Mouse (Mus musculus): ENCODE results near the gene Rnf26.
"Not testable (repeated sequence)": the region's sequence is repeated elsewhere in the genome, so short reads cannot be mapped to it uniquely, and the experiment has no call there.

Gene Rnf26

DNA sequence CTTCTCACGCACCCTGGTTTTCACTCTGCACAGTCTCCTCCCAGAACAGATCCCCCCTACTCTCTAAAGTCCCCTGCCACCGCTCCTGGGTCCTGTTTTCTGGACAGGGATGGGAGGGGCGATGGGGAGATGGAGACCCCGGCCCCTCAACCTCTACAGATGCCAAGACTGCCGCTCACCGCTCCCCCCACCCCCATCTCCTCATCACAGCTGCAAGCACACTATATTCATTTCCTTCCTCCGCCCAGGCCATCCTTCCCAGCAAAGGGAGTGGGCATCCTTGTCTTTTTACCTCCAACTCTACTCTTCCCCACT lies 17.9 kb upstream of the Rnf26 start:
- Histone ChIP-seq H3K27me3 (ENCODE audit: control insufficient read depth, insufficient read depth, low read length, poor library complexity, severe bottlenecking) (peaks cover 3% of the 10 kb centered on the region; the same call in 1 of the 2 replicates), H3K36me3 (ENCODE audit: control insufficient read depth, insufficient read depth, low read length, poor library complexity, severe bottlenecking) (no peaks in the 10 kb centered on the region)
- DNase-seq (ENCODE audit: low read depth, low spot score) = no peak

- Histone ChIP-seq H3K27me3 (ENCODE audit: control insufficient read depth, insufficient read depth, low read length, poor library complexity, severe bottlenecking) (peaks cover 3% of the 10 kb centered on the region; the same call in 1 of the 2 replicates), H3K36me3 (ENCODE audit: control insufficient read depth, insufficient read depth, low read length, poor library complexity, severe bottlenecking) (no peaks in the 10 kb centered on the region)
- DNase-seq (ENCODE audit: low read depth, low spot score) = peak; percentile 48
These were observed 17.4 kb upstream of the Rnf26 start for GRCm38 (mm10) chr9:44130581-44131275.

GRCm38 (mm10) chr9:44130034-44130433 lies 16.7 kb upstream of the Rnf26 start:
- DNase-seq (ENCODE audit: low read depth, low spot score) = peak; percentile 69
- Histone ChIP-seq H3K27me3 (ENCODE audit: control insufficient read depth, insufficient read depth, low read length, poor library complexity, severe bottlenecking) (peaks cover 3% of the 10 kb centered on the region; the same call in 1 of the 2 replicates), H3K36me3 (ENCODE audit: control insufficient read depth, insufficient read depth, low read length, poor library complexity, severe bottlenecking) (no peaks in the 10 kb centered on the region)

DNA sequence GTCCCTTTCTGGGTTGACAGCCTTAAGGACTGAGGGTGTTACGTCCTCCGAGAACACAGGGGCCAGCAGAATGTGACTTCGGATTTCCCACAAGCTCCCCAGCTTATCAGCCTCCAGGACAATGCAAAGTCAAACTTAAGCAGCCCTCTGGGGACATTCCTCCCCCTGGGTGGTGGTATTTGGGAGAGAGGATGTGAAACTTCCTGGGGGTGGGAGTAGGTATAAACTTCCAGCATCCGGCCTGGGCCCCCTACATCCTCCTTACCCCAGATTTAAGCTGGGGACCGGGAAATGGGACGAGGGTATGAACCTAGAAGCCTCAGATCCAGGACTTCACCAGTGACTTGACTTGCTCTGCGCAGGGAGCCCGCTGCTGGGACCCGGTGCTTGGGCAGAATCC lies 16.3 kb upstream of the Rnf26 start:
- Histone ChIP-seq H3K27me3 (ENCODE audit: control insufficient read depth, insufficient read depth, low read length, poor library complexity, severe bottlenecking) (peaks cover 3% of the 10 kb centered on the region; the same call in 1 of the 2 replicates), H3K36me3 (ENCODE audit: control insufficient read depth, insufficient read depth, low read length, poor library complexity, severe bottlenecking) (no peaks in the 10 kb centered on the region)
- no peak for DNase-seq (ENCODE audit: low read depth, low spot score)

- no peaks in the 10 kb centered on the region for H3K27me3 ChIP-seq (ENCODE audit: control insufficient read depth, insufficient read depth, low read length, poor library complexity, severe bottlenecking)
- no peaks in the 10 kb centered on the region for H3K36me3 ChIP-seq (ENCODE audit: control insufficient read depth, insufficient read depth, low read length, poor library complexity, severe bottlenecking)
- no peak for DNase-seq (ENCODE audit: low read depth, low spot score)
These were observed 14.1 kb upstream of the Rnf26 start for GRCm38 (mm10) chr9:44127351-44127801.

DNA sequence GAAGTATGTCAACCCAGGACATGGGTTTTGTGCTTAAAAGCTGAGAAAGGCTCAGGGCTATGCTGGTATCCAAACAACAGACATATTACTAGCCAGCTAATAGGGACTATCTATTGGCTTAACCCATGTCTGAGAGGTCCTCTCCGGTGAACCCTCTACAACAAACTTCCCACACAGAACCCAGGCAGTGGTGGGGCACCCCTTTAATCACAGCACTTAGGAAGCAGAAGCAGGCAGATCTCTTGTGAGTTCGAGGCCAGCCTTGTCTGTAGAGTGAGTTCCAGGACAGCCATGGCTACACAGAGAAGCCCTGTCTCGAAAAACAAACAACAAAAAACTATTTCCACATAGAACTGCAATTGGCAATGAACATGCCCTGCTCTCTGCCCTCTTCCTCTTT lies 13.4 kb upstream of the Rnf26 start:
- H3K36me3 ChIP-seq (ENCODE audit: control insufficient read depth, insufficient read depth, low read length, poor library complexity, severe bottlenecking) = no peaks in the 10 kb centered on the region
- DNase-seq (ENCODE audit: low read depth, low spot score) = no peak
- H3K27me3 ChIP-seq (ENCODE audit: control insufficient read depth, insufficient read depth, low read length, poor library complexity, severe bottlenecking) = no peaks in the 10 kb centered on the region

DNA sequence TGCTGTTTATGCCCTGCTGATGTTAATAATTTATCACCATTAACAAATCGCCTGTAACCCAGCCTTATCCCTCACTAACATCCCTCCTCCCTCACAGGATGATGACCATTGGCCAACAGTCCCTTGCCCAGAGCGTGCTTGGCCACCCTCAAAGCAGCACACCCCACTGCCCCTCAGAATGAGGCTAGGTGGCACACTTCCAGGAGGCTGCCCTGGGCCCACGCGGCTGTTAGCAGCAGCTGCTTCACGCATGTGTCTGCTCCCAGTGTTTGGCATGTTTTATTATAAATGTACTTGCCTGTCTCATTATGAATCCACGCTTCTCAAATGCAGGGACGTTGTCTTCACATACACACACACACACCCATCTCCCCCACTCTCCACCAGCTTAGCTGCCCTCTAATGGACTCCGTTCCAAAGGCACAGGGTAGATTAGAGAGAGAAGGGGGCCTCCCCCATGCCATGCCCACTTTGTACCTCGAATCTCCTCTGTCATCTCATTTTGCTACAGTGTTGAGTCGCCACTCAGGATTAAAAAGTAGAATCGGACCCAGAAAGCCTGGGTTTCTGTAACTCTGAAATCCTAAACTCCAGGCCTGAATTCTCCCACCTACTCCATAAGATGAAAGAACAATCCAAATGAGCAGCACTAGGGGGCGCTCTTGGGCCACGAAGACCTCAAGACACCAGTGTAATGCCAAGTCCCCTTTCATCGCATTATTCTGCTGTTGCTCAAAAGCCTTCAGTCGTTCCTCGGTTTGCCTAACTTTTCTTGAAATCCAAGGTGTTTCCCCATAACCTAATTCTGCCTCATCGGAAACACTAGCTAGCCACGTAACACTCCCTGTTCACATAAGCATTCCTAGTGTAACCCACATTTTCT lies 12.5 kb upstream of the Rnf26 start:
- Histone ChIP-seq H3K36me3 (ENCODE audit: control insufficient read depth, insufficient read depth, low read length, poor library complexity, severe bottlenecking) (no peaks in the 10 kb centered on the region), H3K27me3 (ENCODE audit: control insufficient read depth, insufficient read depth, low read length, poor library complexity, severe bottlenecking) (no peaks in the 10 kb centered on the region)
- peak; percentile 90 for DNase-seq (ENCODE audit: low read depth, low spot score)

DNA sequence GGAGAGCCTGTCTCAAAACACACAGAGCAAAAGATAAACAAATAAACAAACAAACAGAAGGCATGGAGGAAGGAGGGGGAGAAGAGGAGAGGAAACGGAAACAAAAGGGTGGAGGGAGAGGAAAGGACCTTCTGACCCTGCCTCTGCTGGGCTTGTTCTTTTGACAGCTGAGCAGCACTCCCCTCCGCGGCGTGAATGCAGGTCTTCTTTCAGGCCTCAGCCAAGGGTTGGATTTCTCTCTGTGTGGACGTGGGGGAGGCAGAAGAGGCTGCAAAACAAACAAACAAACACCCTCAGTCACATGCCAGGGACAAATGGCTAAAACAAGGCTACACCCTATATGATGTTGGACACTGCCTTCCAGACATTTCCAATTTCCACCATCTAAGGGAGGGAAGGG lies 11.7 kb upstream of the Rnf26 start:
- no peak for DNase-seq (ENCODE audit: low read depth, low spot score)
- Histone ChIP-seq H3K36me3 (ENCODE audit: control insufficient read depth, insufficient read depth, low read length, poor library complexity, severe bottlenecking) (no peaks in the 10 kb centered on the region), H3K27me3 (ENCODE audit: control insufficient read depth, insufficient read depth, low read length, poor library complexity, severe bottlenecking) (no peaks in the 10 kb centered on the region)

DNA sequence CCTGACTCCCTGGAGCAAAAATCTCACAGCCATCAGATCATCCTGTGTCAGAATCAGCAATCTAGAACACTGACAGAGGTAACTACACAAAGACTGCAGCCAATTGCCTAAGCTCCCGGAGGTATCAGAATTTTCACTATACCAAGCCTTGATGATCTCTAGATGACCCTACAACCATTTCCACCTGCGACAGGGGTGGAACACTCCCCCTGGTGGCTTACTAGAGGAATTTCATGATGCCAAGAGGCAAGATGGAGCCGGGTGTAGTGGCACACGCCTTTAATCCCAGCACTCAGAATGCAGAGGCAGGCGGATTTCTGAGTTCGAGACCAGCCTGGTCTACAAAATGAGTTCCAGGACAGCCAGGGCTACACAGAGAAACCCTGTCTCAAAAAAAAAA lies 11.0 kb upstream of the Rnf26 start:
- peak; percentile 47 for DNase-seq (ENCODE audit: low read depth, low spot score)
- Histone ChIP-seq H3K36me3 (ENCODE audit: control insufficient read depth, insufficient read depth, low read length, poor library complexity, severe bottlenecking) (no peaks in the 10 kb centered on the region), H3K27me3 (ENCODE audit: control insufficient read depth, insufficient read depth, low read length, poor library complexity, severe bottlenecking) (no peaks in the 10 kb centered on the region)

DNA sequence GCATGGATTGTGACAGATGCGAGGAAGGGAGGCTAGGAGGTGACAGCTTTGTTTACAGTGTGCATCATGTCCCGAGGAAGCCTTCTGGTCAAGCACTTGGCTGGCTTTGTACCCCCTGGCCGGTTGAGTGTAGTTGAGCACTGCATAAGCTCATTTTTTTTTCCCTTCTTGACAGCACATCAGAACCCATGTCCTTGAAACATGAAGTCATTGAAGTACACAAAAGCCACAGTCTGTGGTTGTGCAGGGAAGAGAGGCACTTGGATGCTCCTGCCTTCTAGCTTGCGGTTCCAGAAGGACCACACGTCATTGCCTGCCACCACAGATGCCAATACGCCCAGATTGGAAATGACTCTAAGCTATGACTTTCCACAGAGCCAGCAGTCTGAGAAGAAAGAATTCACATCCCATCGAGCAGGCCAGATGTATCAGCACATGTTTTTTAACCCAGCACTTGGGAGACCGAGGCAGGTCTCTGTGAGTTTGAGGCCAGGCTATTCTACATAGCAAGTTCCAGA lies 6.7 kb upstream of the Rnf26 start:
- H3K27me3 ChIP-seq (ENCODE audit: control insufficient read depth, insufficient read depth, low read length, poor library complexity, severe bottlenecking) = no peaks in the 10 kb centered on the region
- no peak for DNase-seq (ENCODE audit: low read depth, low spot score)
- H3K36me3 ChIP-seq (ENCODE audit: control insufficient read depth, insufficient read depth, low read length, poor library complexity, severe bottlenecking) = no peaks in the 10 kb centered on the region

DNA sequence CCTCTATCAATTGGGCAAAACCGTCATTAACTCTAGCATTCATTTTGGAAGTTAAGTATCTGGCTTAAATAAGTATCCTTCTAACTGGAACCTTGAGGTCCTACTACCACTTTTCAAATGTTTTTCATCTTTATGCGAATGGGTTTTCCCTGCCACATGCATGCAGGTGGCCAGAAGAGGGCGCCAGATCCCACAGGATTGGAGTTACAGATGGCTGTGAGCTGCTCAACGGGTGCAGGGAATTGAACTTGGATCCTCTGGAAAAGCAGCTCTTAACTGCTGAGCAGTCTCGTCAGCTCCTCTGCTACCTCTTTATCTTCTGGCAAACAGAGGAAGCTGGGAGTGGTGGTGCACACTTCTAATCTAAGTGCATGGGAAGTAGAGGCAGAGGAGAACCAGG lies 5.7 kb upstream of the Rnf26 start:
- Histone ChIP-seq H3K27me3 (ENCODE audit: control insufficient read depth, insufficient read depth, low read length, poor library complexity, severe bottlenecking) (no peaks in the 10 kb centered on the region), H3K36me3 (ENCODE audit: control insufficient read depth, insufficient read depth, low read length, poor library complexity, severe bottlenecking) (no peaks in the 10 kb centered on the region)
- peak; percentile 68 for DNase-seq (ENCODE audit: low read depth, low spot score)

DNA sequence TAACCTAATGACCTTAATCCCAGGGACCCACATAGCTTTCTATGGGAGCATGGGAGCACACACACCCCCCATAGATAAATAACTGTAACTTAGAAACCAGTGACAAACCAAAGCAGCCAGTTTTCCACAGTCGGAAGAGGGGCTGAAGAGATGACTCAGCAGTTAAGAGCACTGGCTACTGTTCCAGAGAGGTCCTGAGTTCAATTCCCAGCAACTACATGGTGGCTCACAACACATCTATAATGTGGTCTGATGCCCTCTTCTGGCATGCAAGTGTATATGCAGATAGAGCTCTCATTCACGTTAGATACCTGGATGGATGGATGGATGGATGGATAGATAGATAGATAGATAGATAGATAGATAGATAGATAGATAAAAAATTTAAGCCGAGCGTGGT lies 2.9 kb upstream of the Rnf26 start:
- no peak for DNase-seq (ENCODE audit: low read depth, low spot score)
- Histone ChIP-seq H3K27me3 (ENCODE audit: control insufficient read depth, insufficient read depth, low read length, poor library complexity, severe bottlenecking) (no peaks in the 10 kb centered on the region), H3K36me3 (ENCODE audit: control insufficient read depth, insufficient read depth, low read length, poor library complexity, severe bottlenecking) (no peaks in the 10 kb centered on the region)

- DNase-seq (ENCODE audit: low read depth, low spot score) = no peak
- H3K36me3 ChIP-seq (ENCODE audit: control insufficient read depth, insufficient read depth, low read length, poor library complexity, severe bottlenecking) = no peaks in the 10 kb centered on the region
- no peaks in the 10 kb centered on the region for H3K27me3 ChIP-seq (ENCODE audit: control insufficient read depth, insufficient read depth, low read length, poor library complexity, severe bottlenecking)
These were observed 2.3 kb upstream of the Rnf26 start for GRCm38 (mm10) chr9:44115599-44115998.

GRCm38 (mm10) chr9:44114453-44114852 lies 1.1 kb upstream of the Rnf26 start:
- H3K36me3 ChIP-seq (ENCODE audit: control insufficient read depth, insufficient read depth, low read length, poor library complexity, severe bottlenecking) = no peaks in the 10 kb centered on the region
- no peak for DNase-seq (ENCODE audit: low read depth, low spot score)

GRCm38 (mm10) chr9:44111909-44112308 lies 1.4 kb downstream of the Rnf26 start:
- DNase-seq (ENCODE audit: low read depth, low spot score); H3K27me3 ChIP-seq (ENCODE audit: control insufficient read depth, insufficient read depth, low read length, poor library complexity, severe bottlenecking): not testable (repeated sequence)

More at GRCm38 (mm10) chr9:44114453-44114852, 1.1 kb upstream of the Rnf26 start:
- no peaks in the 10 kb centered on the region for H3K27me3 ChIP-seq (ENCODE audit: control insufficient read depth, insufficient read depth, low read length, poor library complexity, severe bottlenecking)

More at GRCm38 (mm10) chr9:44111909-44112308, 1.4 kb downstream of the Rnf26 start:
- not testable (repeated sequence) for H3K36me3 ChIP-seq (ENCODE audit: control insufficient read depth, insufficient read depth, low read length, poor library complexity, severe bottlenecking)

Data from splenic B cell, adult 2 months (primary cell).